Mouse (Mus musculus) embryonic fibroblast, embryonic 13.5 days (primary cell): Measurements from ENCODE around the gene Gsto2.

Experiments used
- CTCF ChIP-seq: IDR thresholded peaks from 2 replicates; pipeline ENCODE4 v1.5.1; 2011; ENCODE audit warnings: mild to moderate bottlenecking, control low read depth, low read length, moderate library complexity, borderline replicate concordance; ENCODE audit not compliant: insufficient read depth
- POLR2A ChIP-seq: IDR thresholded peaks from 2 replicates; pipeline ENCODE4 v1.6.1; 2011; ENCODE audit warnings: low read depth, mild to moderate bottlenecking, control low read depth, low read length, moderate library complexity

DNA sequence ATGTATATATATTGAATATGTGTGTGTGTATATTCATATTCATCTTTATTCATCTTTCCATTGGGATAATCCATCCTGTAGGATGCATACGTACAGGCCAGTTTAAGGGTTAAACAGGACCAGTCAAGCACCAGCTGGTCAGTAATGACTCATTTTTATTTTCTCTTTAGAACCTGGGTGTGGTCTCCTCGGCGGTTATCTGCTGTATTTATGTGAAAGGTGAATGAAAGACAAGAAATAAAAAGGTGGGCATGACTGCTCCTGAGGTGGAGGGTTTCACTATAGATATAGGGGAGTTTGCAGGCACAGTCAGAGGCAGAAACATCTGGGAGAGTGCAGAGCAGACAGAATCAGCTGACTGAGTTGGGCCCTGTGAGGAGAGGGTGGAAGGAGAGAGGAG is 4.2 kb downstream of the Gsto2 start:
- TF ChIP-seq CTCF (no peak), POLR2A (no peak)
